ENCODE assay signal across 16 mouse cellular contexts in genomic region chr10:9086666-9087065, GRCm38 (mm10).
"Had no signal": no experiment of that assay in that cellular context is flagged by ENCODE, and none has a peak within 500 bp of the region (broad histone marks: within the 10 kb centered on the region; RNA-seq: fewer than 3 reads in every experiment).

No protein-coding gene starts in this region.

- H3K4me1 ChIP-seq: liver, embryonic 15.5 days; lung, embryonic 15.5 days; megakaryocyte, embryonic 14.5 days; midbrain, embryonic 13.5 days; midbrain, embryonic 15.5 days; neural tube, embryonic 12.5 days; stomach, embryonic 15.5 days had no signal

- H3K27me3 ChIP-seq: liver, embryonic 15.5 days; lung, embryonic 15.5 days; megakaryocyte, embryonic 14.5 days; midbrain, embryonic 13.5 days; midbrain, embryonic 15.5 days; neural tube, embryonic 12.5 days; stomach, embryonic 15.5 days had no signal

- H3K4me3 ChIP-seq: liver, embryonic 15.5 days; lung, embryonic 15.5 days; megakaryocyte, embryonic 14.5 days; midbrain, embryonic 13.5 days; midbrain, embryonic 15.5 days; neural tube, embryonic 12.5 days; stomach, embryonic 15.5 days had no signal

- H3K9ac ChIP-seq: liver, embryonic 15.5 days; liver, postnatal 0 days; lung, embryonic 15.5 days; midbrain, embryonic 13.5 days; midbrain, embryonic 15.5 days; neural tube, embryonic 12.5 days; stomach, embryonic 15.5 days had no signal

- H3K4me2 ChIP-seq: liver, embryonic 15.5 days; lung, embryonic 15.5 days; midbrain, embryonic 13.5 days; midbrain, embryonic 15.5 days; neural tube, embryonic 12.5 days; stomach, embryonic 15.5 days had no signal

- ATAC-seq: liver, postnatal 0 days; midbrain, embryonic 13.5 days; midbrain, embryonic 15.5 days had no signal

- H3K27ac ChIP-seq: liver, embryonic 15.5 days; lung, embryonic 15.5 days; macrophage; midbrain, embryonic 13.5 days; midbrain, embryonic 15.5 days; neural tube, embryonic 12.5 days; stomach, embryonic 15.5 days; stomach, postnatal 0 days had no signal

- H3K9me3 ChIP-seq: liver, embryonic 15.5 days; lung, embryonic 15.5 days; megakaryocyte, embryonic 14.5 days; midbrain, embryonic 13.5 days; midbrain, embryonic 15.5 days; neural tube, embryonic 12.5 days; stomach, embryonic 15.5 days had no signal

- H3K36me3 ChIP-seq: liver, embryonic 15.5 days; lung, embryonic 15.5 days; midbrain, embryonic 13.5 days; midbrain, embryonic 15.5 days; neural tube, embryonic 12.5 days; stomach, embryonic 15.5 days had no signal

- DNase-seq: liver, postnatal 0 days; lung, adult 2 months; lung, postnatal 10 days; right cerebral cortex, postnatal 14 days; thymus, adult 2 months; thymus, postnatal 25 days; thymus, postnatal 4 days had no signal
